Mouse (Mus musculus) MEL (cell line): ENCODE results near the gene Ripor3. TPM values are rescaled to one million over a fixed set of nuclear protein-coding genes. Genes with fewer than 3 reads are reported as not detected.
A peak's percentile ranks its signal among the peaks of the same experiment; 100 is the strongest.

Experiments used
- DNase-seq: peaks from one replicate; pipeline ENCODE4 v3.0.0; 2011; ENCODE audit warnings: low read depth, low spot score
- H3K27ac ChIP-seq: 2 replicates; pipeline ENCODE4 v1.5.1; 2012; ENCODE audit warnings: low read depth, mild to moderate bottlenecking, control low read depth, low read length, moderate library complexity; ENCODE audit not compliant: control insufficient read depth
- H3K27me3 ChIP-seq, 2 experiments: fragments of 150-350 bp in 1 of 2; sonication (generic) in 1 of 2; 2 replicates each; pipeline ENCODE4 v1.6.1; 2012; ENCODE audit warnings: low read length in 2 of 2, mild to moderate bottlenecking in 2 of 2, improper control_type of control experiment in 1 of 2, moderate library complexity in 1 of 2; ENCODE audit not compliant: insufficient read depth in 2 of 2, control insufficient read depth in 1 of 2
- H3K36me3 ChIP-seq, 2 experiments: 2 replicates each; pipeline ENCODE4 v1.6.1; 2012 to 2014; ENCODE audit warnings: low read length in 2 of 2, improper control_type of control experiment in 1 of 2, inconsistent platforms in 1 of 2, mild to moderate bottlenecking in 1 of 2; ENCODE audit not compliant: insufficient read depth in 2 of 2, control insufficient read depth in 1 of 2
- H3K4me1 ChIP-seq, 2 experiments: fragments of 150-350 bp in 1 of 2; sonication (generic) in 1 of 2; 2 replicates each; pipeline ENCODE4 v1.6.1; 2012; ENCODE audit warnings: low read length in 2 of 2, improper control_type of control experiment in 1 of 2, mild to moderate bottlenecking in 1 of 2; ENCODE audit not compliant: insufficient read depth in 2 of 2, control insufficient read depth in 1 of 2
- H3K4me3 ChIP-seq, 2 experiments: fragments of 150-350 bp in 1 of 2; sonication (generic) in 1 of 2; 2 replicates each; pipeline ENCODE4 v1.5.1; 2012; ENCODE audit warnings: low read depth in 2 of 2, low read length in 2 of 2, mild to moderate bottlenecking in 2 of 2, moderate library complexity in 2 of 2, control low read depth in 1 of 2, improper control_type of control experiment in 1 of 2; ENCODE audit not compliant: control insufficient read depth in 1 of 2, insufficient read depth in 1 of 2
- H3K79me2 ChIP-seq: 2 replicates; pipeline ENCODE4 v1.6.1; 2012; ENCODE audit warnings: mild to moderate bottlenecking, low read length, moderate library complexity; ENCODE audit not compliant: control insufficient read depth, poor library complexity, insufficient read depth
- H3K9ac ChIP-seq: 2 replicates; pipeline ENCODE4 v1.6.1; 2012; ENCODE audit warnings: low read depth, mild to moderate bottlenecking, control low read depth, low read length, moderate library complexity; ENCODE audit not compliant: control insufficient read depth, poor library complexity, severe bottlenecking
- H3K9me3 ChIP-seq: fragments of 150-350 bp; sonication (generic); replicated peaks from 2 replicates; pipeline ENCODE4 v1.6.1; 2012; ENCODE audit warnings: mild to moderate bottlenecking, low read length, improper control_type of control experiment, moderate library complexity; ENCODE audit not compliant: insufficient read depth
- CHD2 ChIP-seq: IDR thresholded peaks from 2 replicates; pipeline ENCODE4 v1.6.1; 2011; ENCODE audit warnings: low read length, improper control_type of control experiment
- CTCF ChIP-seq, 3 experiments: IDR thresholded peaks in 2 of 3; conservative IDR thresholded peaks in 1 of 3; 2 replicates each; pipeline ENCODE4 v1.5.1; 2011 to 2012; ENCODE audit warnings: low read length in 3 of 3, low read depth in 2 of 3, mild to moderate bottlenecking in 2 of 3, improper control_type of control experiment in 1 of 3, inconsistent platforms in 1 of 3, mixed read lengths in 1 of 3, moderate library complexity in 1 of 3; ENCODE audit not compliant: control insufficient read depth in 1 of 3, insufficient read depth in 1 of 3, poor library complexity in 1 of 3, severe bottlenecking in 1 of 3
- E2F4 ChIP-seq: IDR thresholded peaks from 2 replicates; pipeline ENCODE4 v1.6.1; 2011; ENCODE audit warnings: low read depth, low read length, improper control_type of control experiment, borderline replicate concordance
- ELF1 ChIP-seq: IDR thresholded peaks from 2 replicates; pipeline ENCODE4 v1.6.1; 2014; ENCODE audit warnings: low read depth, mild to moderate bottlenecking, inconsistent platforms, low read length, improper control_type of control experiment, moderate library complexity
- EP300 ChIP-seq, 2 experiments: IDR thresholded peaks; 2 replicates each; pipeline ENCODE4 v1.6.1; 2011; ENCODE audit warnings: improper control_type of control experiment in 2 of 2, low read length in 2 of 2, low read depth in 1 of 2, mild to moderate bottlenecking in 1 of 2
- ETS1 ChIP-seq: IDR thresholded peaks from 2 replicates; pipeline ENCODE4 v1.6.1; 2012; ENCODE audit warnings: low read depth, mild to moderate bottlenecking, inconsistent platforms, low read length, improper control_type of control experiment, moderate library complexity
- HCFC1 ChIP-seq: IDR thresholded peaks from 2 replicates; pipeline ENCODE4 v1.6.1; 2012; ENCODE audit warnings: low read depth, mild to moderate bottlenecking, inconsistent platforms, low read length, improper control_type of control experiment, moderate library complexity
- JUND ChIP-seq: IDR thresholded peaks from 2 replicates; pipeline ENCODE4 v1.6.1; 2011; ENCODE audit warnings: low read depth, mild to moderate bottlenecking, improper control_type of control experiment, low read length
- KAT2A ChIP-seq: conservative IDR thresholded peaks from 2 replicates; pipeline ENCODE4 v1.6.1; 2012; ENCODE audit warnings: low read depth, low read length, improper control_type of control experiment, inconsistent platforms
- MAFK ChIP-seq: IDR thresholded peaks from 2 replicates; pipeline ENCODE4 v1.6.1; 2011; ENCODE audit warnings: low read depth, mild to moderate bottlenecking, low read length, improper control_type of control experiment, borderline replicate concordance
- MAX ChIP-seq: IDR thresholded peaks from 2 replicates; pipeline ENCODE4 v1.6.1; 2011; ENCODE audit warnings: low read length, improper control_type of control experiment
- MAZ ChIP-seq: IDR thresholded peaks from 2 replicates; pipeline ENCODE4 v1.6.1; 2012; ENCODE audit warnings: low read depth, mild to moderate bottlenecking, inconsistent platforms, low read length, improper control_type of control experiment
- MXI1 ChIP-seq: IDR thresholded peaks from 2 replicates; pipeline ENCODE4 v1.6.1; 2011; ENCODE audit warnings: mild to moderate bottlenecking, low read depth, low read length, improper control_type of control experiment
- MYB ChIP-seq: IDR thresholded peaks from 2 replicates; pipeline ENCODE4 v1.6.1; 2011; ENCODE audit warnings: mild to moderate bottlenecking, low read depth, low read length, improper control_type of control experiment
- MYC ChIP-seq: IDR thresholded peaks from 2 replicates; pipeline ENCODE4 v1.6.1; 2011; ENCODE audit warnings: low read depth, mild to moderate bottlenecking, low read length, improper control_type of control experiment, moderate library complexity
- NELFE ChIP-seq: IDR thresholded peaks from 2 replicates; pipeline ENCODE4 v1.6.1; 2011; ENCODE audit warnings: low read depth, low read length, improper control_type of control experiment
- POLR2AphosphoS5 ChIP-seq: IDR thresholded peaks from 2 replicates; pipeline ENCODE4 v1.6.1; 2012; ENCODE audit warnings: low read depth, borderline replicate concordance, mild to moderate bottlenecking, inconsistent platforms, low read length, moderate library complexity, mixed read lengths
- RAD21 ChIP-seq: IDR thresholded peaks from 2 replicates; pipeline ENCODE4 v1.6.1; 2011; ENCODE audit warnings: mild to moderate bottlenecking, low read depth, low read length, improper control_type of control experiment
- RCOR1 ChIP-seq: IDR thresholded peaks from 2 replicates; pipeline ENCODE4 v1.6.1; 2012; ENCODE audit warnings: low read depth, mild to moderate bottlenecking, inconsistent platforms, low read length, improper control_type of control experiment
- TAL1 ChIP-seq: IDR thresholded peaks from 2 replicates; pipeline ENCODE4 v1.6.1; 2012; ENCODE audit warnings: mild to moderate bottlenecking, inconsistent platforms, low read length, moderate library complexity, mixed read lengths
- TCF12 ChIP-seq: IDR thresholded peaks from 2 replicates; pipeline ENCODE4 v1.6.1; 2014; ENCODE audit warnings: low read depth, mild to moderate bottlenecking, inconsistent platforms, low read length, improper control_type of control experiment, moderate library complexity
- UBTF ChIP-seq: IDR thresholded peaks from 2 replicates; pipeline ENCODE4 v1.6.1; 2012; ENCODE audit warnings: low read depth, mild to moderate bottlenecking, inconsistent platforms, low read length, improper control_type of control experiment, moderate library complexity, borderline replicate concordance; ENCODE audit not compliant: insufficient read depth
- USF1 ChIP-seq: IDR thresholded peaks from 2 replicates; pipeline ENCODE4 v1.6.1; 2014; ENCODE audit warnings: low read depth, mild to moderate bottlenecking, inconsistent platforms, low read length, improper control_type of control experiment, moderate library complexity
- ZKSCAN1 ChIP-seq: IDR thresholded peaks from 2 replicates; pipeline ENCODE4 v1.6.1; 2012; ENCODE audit warnings: low read depth, mild to moderate bottlenecking, inconsistent platforms, low read length, improper control_type of control experiment, moderate library complexity
- ZNF384 ChIP-seq: IDR thresholded peaks from 2 replicates; pipeline ENCODE4 v1.6.1; 2012; ENCODE audit warnings: low read depth, mild to moderate bottlenecking, inconsistent platforms, low read length, improper control_type of control experiment
- polyA plus RNA-seq, 2 experiments: library from polyadenylated mRNA; stranded (reverse) in 1 of 2; unstranded in 1 of 2; fragments of >175 nt in 1 of 2; fragments of >200 nt in 1 of 2; gene quantifications; 2 replicates each; pipeline versions ENCODE4 v1.2.1 to v1.2.4; 2012; ENCODE audit warnings: low replicate concordance in 2 of 2, low read depth in 1 of 2; ENCODE audit not compliant: insufficient read length in 2 of 2, insufficient read depth in 1 of 2, missing spikeins in 1 of 2
- total RNA-seq: library from RNA; depleted of rRNA; stranded (reverse); fragments of 300-350 nt; gene quantifications from 2 replicates; pipeline ENCODE4 v1.2.3, GENCODE M21; 2012

Gene Ripor3
- total and polyA plus RNA-seq, 3 experiments, result not detected

DNA sequence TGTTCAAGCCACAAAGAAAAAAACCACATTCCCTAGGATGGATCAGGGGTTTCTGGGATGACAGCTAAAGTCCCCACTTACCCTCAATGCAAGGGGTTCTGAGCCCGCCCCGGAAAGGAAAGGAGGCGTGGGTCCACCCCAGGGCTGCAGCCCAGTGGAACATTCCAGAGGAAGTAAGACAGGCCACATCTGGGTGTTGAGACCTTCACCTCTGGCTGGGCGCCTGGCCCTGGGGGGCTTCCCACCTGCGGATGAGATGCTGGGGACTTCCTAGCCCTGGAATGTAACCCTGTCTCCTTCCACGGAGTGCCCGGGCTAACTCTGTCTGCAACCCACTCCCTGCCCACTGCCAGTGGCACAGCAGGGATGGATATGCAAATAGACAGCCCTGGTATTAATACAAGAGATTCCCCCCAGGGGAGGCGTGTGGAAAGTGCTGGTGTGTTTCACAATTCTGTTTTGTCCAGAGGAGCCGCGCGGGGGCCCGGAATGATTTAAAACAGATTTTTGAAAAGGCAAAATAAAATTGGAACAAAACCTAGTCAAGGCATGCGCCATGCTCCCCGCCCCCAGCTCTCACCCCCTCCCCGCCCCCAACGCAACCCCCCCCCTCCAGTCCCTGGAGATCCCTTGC, 38.7 kb upstream of the Ripor3 start:
- H3K9ac ChIP-seq, result no peak overlapping the region
- H3K9me3 ChIP-seq, result no peaks in the 10 kb centered on the region
- H3K36me3 ChIP-seq, result no peaks in the 10 kb centered on the region
- H3K27me3 ChIP-seq, result peaks cover 4 to 13% of the 10 kb centered on the region in 2 experiments
- no peak overlapping the region for H3K27ac ChIP-seq
- DNase-seq, result no peak
- TF ChIP-seq MAX (no peak), MYC (no peak), MXI1 (no peak), HCFC1 (no peak), MAFK (no peak), KAT2A (no peak), CHD2 (no peak), MAZ (no peak), TAL1 (no peak), ZNF384 (no peak), USF1 (no peak), RCOR1 (no peak), TCF12 (no peak), MYB (no peak), ELF1 (no peak), NELFE (no peak), RAD21 (no peak), E2F4 (no peak), UBTF (no peak)
- H3K4me3 ChIP-seq, result no peak overlapping the region
- no peaks in the 10 kb centered on the region for H3K79me2 ChIP-seq
- H3K4me1 ChIP-seq, result no peaks in the 10 kb centered on the region

DNA sequence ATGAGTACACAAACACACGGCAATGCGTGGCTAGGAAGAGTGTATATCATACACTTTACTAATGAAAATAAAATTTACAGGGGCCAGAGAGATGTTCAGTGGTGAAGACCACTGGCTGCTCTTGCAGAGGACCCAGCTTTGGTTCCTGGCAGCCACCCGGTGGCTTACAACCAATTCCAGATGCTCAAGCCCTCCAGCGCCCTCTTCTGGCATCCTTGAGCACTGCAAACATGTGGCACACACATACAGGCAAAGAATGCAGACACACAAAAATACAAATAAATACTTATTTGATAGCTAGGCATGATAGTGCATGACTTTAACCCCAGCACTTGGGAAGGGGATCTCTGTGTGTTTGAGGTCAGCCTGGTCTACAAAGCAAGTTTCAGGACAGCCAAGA, 36.0 kb upstream of the Ripor3 start:
- Histone ChIP-seq H3K79me2 (no peaks in the 10 kb centered on the region), H3K4me1 (no peaks in the 10 kb centered on the region), H3K27me3 (peaks cover 4 to 10% of the 10 kb centered on the region in 2 experiments), H3K9me3 (no peaks in the 10 kb centered on the region), H3K36me3 (no peaks in the 10 kb centered on the region), H3K4me3 (no peak overlapping the region), H3K27ac (no peak overlapping the region), H3K9ac (no peak overlapping the region)
- no peak for TF ChIP-seq EP300 (IDR thresholded peaks at IDR 0.05; ENCODE audit: low read depth in 1 of 2, low read length in 2 of 2)
- no peak for TF ChIP-seq ZKSCAN1
- no peak for TF ChIP-seq MAFK
- TF ChIP-seq MXI1, result no peak
- no peak for TF ChIP-seq POLR2AphosphoS5
- TF ChIP-seq CTCF (IDR thresholded peaks at IDR 0.05 in 2 of 3, conservative IDR thresholded peaks at IDR 0.05 in 1 of 3; ENCODE audit: control insufficient read depth in 1 of 3, insufficient read depth in 1 of 3, low read depth in 2 of 3, low read length in 3 of 3, poor library complexity in 1 of 3, severe bottlenecking in 1 of 3), result peak; percentile 24 to 45 (median 30); a peak in 4 of 6 replicates
- TF ChIP-seq ETS1, result no peak
- TF ChIP-seq JUND, result no peak
- no peak for TF ChIP-seq KAT2A
- peak; percentile 20 for DNase-seq
